Mouse (Mus musculus) forebrain, embryonic 12.5 days (tissue): ENCODE data around the gene Gm11116. TPM values are rescaled to one million over a fixed set of nuclear protein-coding genes. Genes with fewer than 3 reads are reported as not detected.
"Not testable (repeated sequence)": the region's sequence is repeated elsewhere in the genome, so short reads cannot be mapped to it uniquely, and the experiment has no call there.

Experiments used
- ATAC-seq: fragments of 200-750 bp; cut with Nextera tagmentation; 2 replicates; pipeline ENCODE4 v1.8.0; 2017; ENCODE audit warnings: moderate TSS enrichment; ENCODE audit not compliant: low FRiP score
- H3K27ac ChIP-seq: fragments of 300-500 bp; sonication (generic); 2 replicates; pipeline ENCODE4 v1.5.1; 2016; ENCODE audit warnings: mild to moderate bottlenecking
- H3K27me3 ChIP-seq: fragments of 300-500 bp; sonication (generic); 2 replicates; pipeline ENCODE4 v1.6.1; 2016; ENCODE audit warnings: mild to moderate bottlenecking
- H3K36me3 ChIP-seq: fragments of 300-500 bp; sonication (generic); replicated peaks from 2 replicates; pipeline ENCODE4 v1.6.1; 2016; ENCODE audit warnings: mild to moderate bottlenecking
- H3K4me1 ChIP-seq: fragments of 300-500 bp; sonication (generic); 2 replicates; pipeline ENCODE4 v1.6.1; 2016
- H3K4me2 ChIP-seq: fragments of 300-500 bp; sonication (generic); 2 replicates; pipeline ENCODE4 v1.6.1; 2016; ENCODE audit warnings: mild to moderate bottlenecking, moderate library complexity
- H3K4me3 ChIP-seq: fragments of 300-500 bp; sonication (generic); replicated peaks from 2 replicates; pipeline ENCODE4 v1.5.1; 2016; ENCODE audit warnings: mild to moderate bottlenecking
- H3K9ac ChIP-seq: fragments of 300-500 bp; sonication (generic); 2 replicates; pipeline ENCODE4 v1.6.1; 2016; ENCODE audit warnings: mild to moderate bottlenecking
- H3K9me3 ChIP-seq: fragments of 300-500 bp; sonication (generic); 2 replicates; pipeline ENCODE4 v1.6.1; 2016
- WGBS: fragments of 180-500 bp; shearing (Covaris S2); methylation state at CpG from one replicate; pipeline ENCODE4 v1.1.7; 2016; 5-methylcytosine and 5-hydroxymethylcytosine counted together
- polyA plus RNA-seq: library from polyadenylated mRNA; unstranded; fragments of >200 nt; fragmentation: Nextera tagmentation; extraction: Ambion mirVana; gene quantifications from 2 replicates; pipeline ENCODE4 v1.2.1, GENCODE M21; 2016

The Gm11116 gene
- not detected in 2 replicates for polyA plus RNA-seq

- H3K36me3 ChIP-seq: no peaks in the 10 kb centered on the region
- H3K9me3 ChIP-seq: no peaks in the 10 kb centered on the region
- no peak for ATAC-seq
- H3K4me3 ChIP-seq: no peak within 1 kb of the TSS
- H3K9ac ChIP-seq: no peak within 1 kb of the TSS
- no peaks in the 10 kb centered on the region for H3K27me3 ChIP-seq
- no peak within 1 kb of the TSS for H3K27ac ChIP-seq
- no peaks in the 10 kb centered on the region for H3K4me1 ChIP-seq
- 79% methylated on average over 1 of the region's 1 CpGs for WGBS
- H3K4me2 ChIP-seq: no peak within 1 kb of the TSS
These were observed at the start of gene Gm11116 for GRCm38 (mm10) chr5:88111430-88111829. Gm11116 (minus strand) TSS chr5:88111530.

GRCm38 (mm10) chr5:88153999-88154398, 42.7 kb upstream of the Gm11116 start, which contains the start of gene Gm11115:
Gm11115 (minus strand) TSS chr5:88154099.
- no peak within 1 kb of the TSS for H3K9ac ChIP-seq
- no peaks in the 10 kb centered on the region for H3K27me3 ChIP-seq
- no peak within 1 kb of the TSS for H3K27ac ChIP-seq
- no peaks in the 10 kb centered on the region for H3K9me3 ChIP-seq
- H3K4me1 ChIP-seq: no peaks in the 10 kb centered on the region
- ATAC-seq: no peak
- no peak within 1 kb of the TSS for H3K4me2 ChIP-seq
- H3K4me3 ChIP-seq: no peak within 1 kb of the TSS
- H3K36me3 ChIP-seq: no peaks in the 10 kb centered on the region

GRCm38 (mm10) chr5:88086256-88086655, 25.1 kb downstream of the Gm11116 start, which contains the start of gene Smr2:
Smr2 (plus strand) TSS chr5:88086556.
- not testable (repeated sequence) for H3K4me3 ChIP-seq, H3K9ac ChIP-seq, H3K4me1 ChIP-seq, H3K36me3 ChIP-seq, ATAC-seq, H3K9me3 ChIP-seq, H3K4me2 ChIP-seq, H3K27ac ChIP-seq, H3K27me3 ChIP-seq

Other genes with a start within 250 kb of the Gm11116 start
- gene Odam, start 226.5 kb downstream of the Gm11116 start, polyA plus RNA-seq: not detected in 2 replicates
- gene Csn3, start 186.0 kb downstream of the Gm11116 start, polyA plus RNA-seq: not detected in 2 replicates
- gene 2310003L06Rik, start 142.1 kb downstream of the Gm11116 start, polyA plus RNA-seq: not detected in 2 replicates
- not detected in 2 replicates for gene Gm28434, start 142.0 kb downstream of the Gm11116 start, polyA plus RNA-seq
- gene Cabs1, start 132.1 kb downstream of the Gm11116 start, polyA plus RNA-seq: not detected in 2 replicates
- gene Smr3a, start 109.0 kb downstream of the Gm11116 start, polyA plus RNA-seq: not detected in 2 replicates
- gene Smr2, start 25.0 kb downstream of the Gm11116 start, polyA plus RNA-seq: not detected in 2 replicates
- not detected in 2 replicates for gene Gm11115, start 42.6 kb upstream of the Gm11116 start, polyA plus RNA-seq
- gene Gm7714, start 157.4 kb upstream of the Gm11116 start, polyA plus RNA-seq: not detected in 2 replicates
- not detected in 2 replicates for gene Prol1, start 205.8 kb upstream of the Gm11116 start, polyA plus RNA-seq